Mouse (Mus musculus): ENCODE measurements around the gene Usp30. TPM values are rescaled to one million over a fixed set of nuclear protein-coding genes. Genes with fewer than 3 reads are reported as not detected.

Usp30 gene
- polyA plus RNA-seq, 1 experiment from 2014 or later = 19.9 TPM

- Histone ChIP-seq H3K27ac (ENCODE audit: low read length) (no peak overlapping the region), H3K9ac (ENCODE audit: low read depth, low read length) (no peak overlapping the region), H3K4me2 (ENCODE audit: low read length) (no peak overlapping the region), H3K27me3 (ENCODE audit: control insufficient read depth, insufficient read depth, low read depth, low read length) (no peaks in the 10 kb centered on the region), H3K9me3 (replicated peaks; ENCODE audit: control insufficient read depth, low read length, poor library complexity, severe bottlenecking) (no peaks in the 10 kb centered on the region), H3K36me3 (ENCODE audit: control insufficient read depth, insufficient read depth, low read length) (no peaks in the 10 kb centered on the region), H3K4me3 (ENCODE audit: low read depth, low read length) (no peak overlapping the region), H3K4me1 (ENCODE audit: control insufficient read depth, insufficient read depth, low read length) (peaks cover 4% of the 10 kb centered on the region; the same call in 1 of the 2 replicates)
- 40% methylated on average over 8 of the region's 8 CpGs for WGBS
- ATAC-seq = 0 out of 2 replicates have a peak, but pooled peaks have one; percentile 8
Measured at GRCm38 (mm10) chr5:114077009-114077408, 11.7 kb downstream of the Usp30 start.

GRCm38 (mm10) chr5:114085501-114085900, 20.2 kb downstream of the Usp30 start:
- no peak overlapping the region for H3K9ac ChIP-seq (ENCODE audit: low read depth, low read length)
- no peak overlapping the region for H3K4me2 ChIP-seq (ENCODE audit: low read length)
- ATAC-seq = no peak
- no peak overlapping the region for H3K27ac ChIP-seq (ENCODE audit: low read length)
- no peaks in the 10 kb centered on the region for H3K9me3 ChIP-seq (replicated peaks; ENCODE audit: control insufficient read depth, low read length, poor library complexity, severe bottlenecking)
- no peak overlapping the region for H3K4me3 ChIP-seq (ENCODE audit: low read depth, low read length)
- no peaks in the 10 kb centered on the region for H3K27me3 ChIP-seq (ENCODE audit: control insufficient read depth, insufficient read depth, low read depth, low read length)
- peaks cover 10% of the 10 kb centered on the region for H3K4me1 ChIP-seq (ENCODE audit: control insufficient read depth, insufficient read depth, low read length)
- no peaks in the 10 kb centered on the region for H3K36me3 ChIP-seq (ENCODE audit: control insufficient read depth, insufficient read depth, low read length)
- 85% methylated on average over 14 of the region's 14 CpGs for WGBS

DNA sequence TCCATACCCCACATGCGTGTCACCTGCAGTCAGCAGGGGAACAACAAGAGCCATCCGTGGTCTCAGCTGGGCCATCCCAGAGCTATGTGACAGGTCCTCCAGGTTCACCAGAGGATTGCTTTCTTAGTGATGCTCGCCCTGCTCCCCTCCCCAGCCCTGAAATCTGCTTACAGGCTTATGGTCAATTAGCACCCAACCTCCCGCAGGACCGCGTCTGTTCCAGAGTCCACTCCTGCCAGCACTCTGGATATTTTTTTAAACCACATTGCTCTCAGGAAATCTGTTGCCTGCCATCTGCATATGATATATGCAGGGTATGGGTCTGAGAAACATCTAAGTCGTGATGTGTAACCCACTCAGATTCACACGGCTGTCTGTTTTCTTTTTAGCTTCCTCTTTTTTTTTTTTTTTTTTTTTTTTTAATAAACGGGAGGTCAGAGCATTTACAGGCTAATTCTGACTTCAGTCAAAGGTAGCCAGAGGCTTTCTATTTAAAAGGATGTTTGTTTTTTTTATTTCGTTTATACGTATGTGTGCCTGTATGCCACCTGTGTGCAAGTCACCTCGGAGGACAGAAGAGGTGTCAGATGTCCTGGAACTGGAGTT, 22.7 kb downstream of the Usp30 start:
- Histone ChIP-seq H3K4me3 (ENCODE audit: low read depth, low read length) (no peak overlapping the region), H3K27me3 (ENCODE audit: control insufficient read depth, insufficient read depth, low read depth, low read length) (no peaks in the 10 kb centered on the region), H3K4me2 (ENCODE audit: low read length) (no peak overlapping the region), H3K36me3 (ENCODE audit: control insufficient read depth, insufficient read depth, low read length) (no peaks in the 10 kb centered on the region), H3K27ac (ENCODE audit: low read length) (no peak overlapping the region), H3K4me1 (ENCODE audit: control insufficient read depth, insufficient read depth, low read length) (peaks cover 10% of the 10 kb centered on the region), H3K9me3 (replicated peaks; ENCODE audit: control insufficient read depth, low read length, poor library complexity, severe bottlenecking) (no peaks in the 10 kb centered on the region), H3K9ac (ENCODE audit: low read depth, low read length) (no peak overlapping the region)
- no peak for ATAC-seq
- WGBS = 70% methylated on average over 12 of the region's 12 CpGs

DNA sequence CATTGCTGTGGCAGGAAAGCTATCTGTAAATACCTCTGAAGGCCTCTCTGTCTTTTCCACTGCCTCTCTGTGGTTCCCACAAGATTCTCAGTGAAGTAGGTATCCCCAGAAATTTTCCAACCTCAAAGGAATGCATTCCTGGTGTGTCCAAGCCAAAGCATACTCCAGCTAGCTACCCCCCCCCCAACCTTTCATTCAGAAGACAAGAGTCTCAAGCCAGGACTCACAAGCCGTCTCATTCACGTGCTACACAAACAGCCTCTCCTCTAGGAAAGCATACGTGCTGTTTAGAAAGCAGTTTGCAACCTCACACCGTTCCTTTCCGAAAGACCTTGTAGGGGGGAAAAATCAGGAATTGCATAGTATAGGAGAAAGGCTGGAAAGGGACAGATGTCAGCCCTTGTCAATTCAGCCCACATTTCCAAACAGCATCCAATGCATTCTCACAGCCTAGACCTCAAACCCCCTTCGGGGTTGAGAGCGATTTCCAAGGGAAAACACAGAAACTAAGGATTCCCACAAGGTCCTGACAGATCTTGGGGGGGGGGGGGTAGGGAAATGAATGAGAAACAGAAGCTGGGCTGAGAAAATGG, 25.3 kb downstream of the Usp30 start:
- Histone ChIP-seq H3K27ac (ENCODE audit: low read length) (peak overlapping the region; percentile 97), H3K4me2 (ENCODE audit: low read length) (peak overlapping the region; percentile 56), H3K36me3 (ENCODE audit: control insufficient read depth, insufficient read depth, low read length) (no peaks in the 10 kb centered on the region), H3K9ac (ENCODE audit: low read depth, low read length) (peak overlapping the region; percentile 96), H3K27me3 (ENCODE audit: control insufficient read depth, insufficient read depth, low read depth, low read length) (no peaks in the 10 kb centered on the region), H3K4me3 (ENCODE audit: low read depth, low read length) (peak overlapping the region; percentile 84), H3K4me1 (ENCODE audit: control insufficient read depth, insufficient read depth, low read length) (peaks cover 10% of the 10 kb centered on the region), H3K9me3 (replicated peaks; ENCODE audit: control insufficient read depth, low read length, poor library complexity, severe bottlenecking) (no peaks in the 10 kb centered on the region)
- WGBS = 4% methylated on average over 7 of the region's 7 CpGs
- ATAC-seq = peak; percentile 50

DNA sequence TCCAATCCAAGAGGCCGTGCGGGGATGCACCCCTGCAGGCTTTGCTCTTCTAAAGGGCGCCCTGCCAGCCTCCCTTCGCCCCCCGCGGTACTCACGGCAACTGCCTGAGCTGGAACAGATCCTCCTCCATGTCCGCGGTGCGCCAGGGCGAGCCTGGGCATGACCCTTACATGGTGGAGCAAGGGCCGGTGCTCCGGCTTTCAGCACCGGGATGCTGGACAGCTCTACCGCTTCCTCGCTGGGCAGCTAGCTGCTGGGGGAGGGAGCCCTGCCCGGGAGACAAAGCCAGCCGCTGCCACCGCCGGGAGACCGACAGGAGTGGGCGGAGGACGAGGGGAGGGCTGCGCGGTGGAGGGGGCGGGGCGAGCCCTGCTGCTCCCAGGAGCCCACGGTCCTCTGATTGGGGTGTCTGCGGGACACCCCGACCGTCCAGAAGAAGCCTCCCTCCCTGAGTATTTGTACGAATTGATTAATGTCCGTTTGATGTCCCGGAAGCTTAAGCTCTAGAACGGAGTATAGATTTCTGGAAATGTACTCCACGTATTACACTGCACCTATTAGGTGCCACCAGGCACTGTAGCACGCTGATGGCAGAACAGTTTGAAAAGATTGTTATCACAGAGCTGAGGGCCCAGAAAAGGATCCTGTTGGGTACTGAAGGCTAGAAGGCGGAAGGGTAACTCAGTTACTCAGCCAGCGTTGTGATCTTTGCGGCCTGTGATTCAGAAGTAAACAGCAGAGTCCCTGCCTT, 26.0 kb downstream of the Usp30 start, which contains the start of gene Svop:
Gene Svop, minus strand, starts transcription at position 514 of the 751 bp plus-strand sequence.
- H3K36me3 ChIP-seq (ENCODE audit: control insufficient read depth, insufficient read depth, low read length) = no peaks in the 10 kb centered on the region
- H3K9me3 ChIP-seq (replicated peaks; ENCODE audit: control insufficient read depth, low read length, poor library complexity, severe bottlenecking) = no peaks in the 10 kb centered on the region
- peak within 1 kb of the TSS; percentile 56 for H3K4me2 ChIP-seq (ENCODE audit: low read length)
- peak within 1 kb of the TSS; percentile 97 for H3K27ac ChIP-seq (ENCODE audit: low read length)
- WGBS = 2% methylated on average over 40 of the region's 40 CpGs
- H3K4me1 ChIP-seq (ENCODE audit: control insufficient read depth, insufficient read depth, low read length) = peaks cover 10% of the 10 kb centered on the region
- no peaks in the 10 kb centered on the region for H3K27me3 ChIP-seq (ENCODE audit: control insufficient read depth, insufficient read depth, low read depth, low read length)
- H3K9ac ChIP-seq (ENCODE audit: low read depth, low read length) = peak within 1 kb of the TSS; percentile 96
- peak within 1 kb of the TSS; percentile 84 for H3K4me3 ChIP-seq (ENCODE audit: low read depth, low read length)
- ATAC-seq = peak; percentile 88

- Histone ChIP-seq H3K36me3 (ENCODE audit: control insufficient read depth, insufficient read depth, low read length) (0 out of 2 replicates have a peak, but pooled peaks cover 3% of the 10 kb centered on the region), H3K27ac (ENCODE audit: low read length) (peak overlapping the region; percentile 84), H3K27me3 (ENCODE audit: control insufficient read depth, insufficient read depth, low read depth, low read length) (no peaks in the 10 kb centered on the region; the same call in 1 of the 2 replicates), H3K4me2 (ENCODE audit: low read length) (peak overlapping the region; percentile 99), H3K9me3 (replicated peaks; ENCODE audit: control insufficient read depth, low read length, poor library complexity, severe bottlenecking) (no peaks in the 10 kb centered on the region), H3K9ac (ENCODE audit: low read depth, low read length) (peak overlapping the region; percentile 94), H3K4me3 (ENCODE audit: low read depth, low read length) (peak overlapping the region; percentile 77), H3K4me1 (ENCODE audit: control insufficient read depth, insufficient read depth, low read length) (peaks cover 19% of the 10 kb centered on the region)
- WGBS = 6% methylated on average over 37 of the region's 37 CpGs
- ATAC-seq = peak; percentile 94
Measured at GRCm38 (mm10) chr5:114099709-114100389, 34.6 kb downstream of the Usp30 start.

- Histone ChIP-seq H3K36me3 (ENCODE audit: control insufficient read depth, insufficient read depth, low read length) (peaks cover 4% of the 10 kb centered on the region; the same call in 1 of the 2 replicates), H3K9me3 (replicated peaks; ENCODE audit: control insufficient read depth, low read length, poor library complexity, severe bottlenecking) (no peaks in the 10 kb centered on the region), H3K27me3 (ENCODE audit: control insufficient read depth, insufficient read depth, low read depth, low read length) (no peaks in the 10 kb centered on the region; the same call in 1 of the 2 replicates), H3K4me3 (ENCODE audit: low read depth, low read length) (peak overlapping the region; percentile 77), H3K4me2 (ENCODE audit: low read length) (peak overlapping the region; percentile 99), H3K9ac (ENCODE audit: low read depth, low read length) (peak overlapping the region; percentile 94), H3K27ac (ENCODE audit: low read length) (peak overlapping the region; percentile 84), H3K4me1 (ENCODE audit: control insufficient read depth, insufficient read depth, low read length) (peaks cover 19% of the 10 kb centered on the region)
- 2% methylated on average over 64 of the region's 64 CpGs for WGBS
- ATAC-seq = peak; percentile 72; the same call in 1 of the 2 replicates
Measured at GRCm38 (mm10) chr5:114100390-114101099, 35.3 kb downstream of the Usp30 start.

DNA sequence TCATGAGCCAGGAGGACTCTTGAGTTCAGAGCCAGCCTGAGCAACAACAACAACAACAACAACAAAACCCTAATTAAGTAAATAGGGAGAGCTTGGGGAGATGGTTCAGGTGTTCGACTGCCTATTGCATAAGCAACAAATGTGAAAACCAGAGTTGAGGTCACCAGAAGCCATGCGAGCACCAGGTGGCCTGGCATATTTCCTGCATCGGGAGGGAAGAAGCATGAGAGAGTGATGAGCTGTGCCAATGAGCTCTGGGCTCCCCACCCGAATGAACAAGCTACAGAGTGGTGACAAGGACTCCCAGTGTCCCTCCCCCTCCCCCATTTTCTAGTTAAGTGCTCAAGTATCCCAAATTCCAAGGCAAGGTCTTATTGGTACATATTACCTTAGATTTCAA, 36.6 kb downstream of the Usp30 start:
- H3K4me2 ChIP-seq (ENCODE audit: low read length) = no peak overlapping the region
- no peak for ATAC-seq
- no peaks in the 10 kb centered on the region; the same call in 1 of the 2 replicates for H3K27me3 ChIP-seq (ENCODE audit: control insufficient read depth, insufficient read depth, low read depth, low read length)
- no peak overlapping the region for H3K4me3 ChIP-seq (ENCODE audit: low read depth, low read length)
- peaks cover 19% of the 10 kb centered on the region for H3K4me1 ChIP-seq (ENCODE audit: control insufficient read depth, insufficient read depth, low read length)
- no peak overlapping the region for H3K27ac ChIP-seq (ENCODE audit: low read length)
- H3K36me3 ChIP-seq (ENCODE audit: control insufficient read depth, insufficient read depth, low read length) = peaks cover 16% of the 10 kb centered on the region
- WGBS = 87% methylated on average over 4 of the region's 4 CpGs
- H3K9me3 ChIP-seq (replicated peaks; ENCODE audit: control insufficient read depth, low read length, poor library complexity, severe bottlenecking) = no peaks in the 10 kb centered on the region
- H3K9ac ChIP-seq (ENCODE audit: low read depth, low read length) = no peak overlapping the region

Data from midbrain, embryonic 16.5 days (tissue).